Mouse (Mus musculus) layer of hippocampus, adult 18-20 months (tissue): ENCODE measurements around the gene Gm34653. TPM values are rescaled to one million over a fixed set of nuclear protein-coding genes. Genes with fewer than 3 reads are reported as not detected.
A peak's percentile ranks its signal among the peaks of the same experiment; 100 is the strongest.
"Not testable (repeated sequence)": the region's sequence is repeated elsewhere in the genome, so short reads cannot be mapped to it uniquely, and the experiment has no call there.

Experiments
- DNase-seq, 2 experiments: peaks; one replicate each; pipeline ENCODE4 v3.0.0; 2022; ENCODE audit warnings: low spot score in 2 of 2
- long read RNA-seq: library from polyadenylated mRNA; stranded (forward); transcript quantifications from one replicate; pipeline ENCODE4 v2.0.0, GENCODE M21; 2021
- total RNA-seq, 2 experiments: library from RNA; stranded (reverse); gene quantifications; 2 replicates each; pipeline ENCODE4 v1.2.3; 2021

Gene Gm34653
- not detected for total RNA-seq
- long read RNA-seq, result 0 reads

GRCm38 (mm10) chr2:34832766-34833457, at the start of gene Gm34653:
TSS of gene Gm34653 (plus strand) at chr2:34833007.
- DNase-seq, result not testable (repeated sequence)

GRCm38 (mm10) chr2:34783064-34784020, 49.5 kb upstream of the Gm34653 start:
- no peak for DNase-seq

- DNase-seq, result peak in 1 of 2 experiments; percentile 56
These were observed 48.7 kb upstream of the Gm34653 start for GRCm38 (mm10) chr2:34784085-34784484.

- DNase-seq, result no peak
These were observed 42.5 kb upstream of the Gm34653 start for GRCm38 (mm10) chr2:34790282-34790681.

- not testable (repeated sequence) for DNase-seq
These were observed 40.3 kb upstream of the Gm34653 start for GRCm38 (mm10) chr2:34792543-34792942.

GRCm38 (mm10) chr2:34794511-34794910, 38.3 kb upstream of the Gm34653 start:
- DNase-seq, result no peak

GRCm38 (mm10) chr2:34795426-34795825, 37.4 kb upstream of the Gm34653 start:
- no peak for DNase-seq

- peak; percentile 63 to 76 for DNase-seq
These were observed 33.2 kb upstream of the Gm34653 start, which contains the start of gene Rabepk for GRCm38 (mm10) chr2:34799357-34800256. TSS of gene Rabepk (minus strand) at chr2:34799912.

- no peak for DNase-seq
These were observed 32.4 kb upstream of the Gm34653 start for GRCm38 (mm10) chr2:34800371-34800770.

- peak; percentile 96 to 99 for DNase-seq
These were observed 31.0 kb upstream of the Gm34653 start for GRCm38 (mm10) chr2:34801516-34802482.

- peak in 1 of 2 experiments; percentile 38 for DNase-seq
These were observed 30.1 kb upstream of the Gm34653 start for GRCm38 (mm10) chr2:34802565-34803245.

GRCm38 (mm10) chr2:34803746-34804145, 29.1 kb upstream of the Gm34653 start:
- no peak for DNase-seq

- DNase-seq, result no peak
These were observed 28.6 kb upstream of the Gm34653 start for GRCm38 (mm10) chr2:34804172-34804571.

- DNase-seq, result no peak
These were observed 28.0 kb upstream of the Gm34653 start for GRCm38 (mm10) chr2:34804815-34805214.

GRCm38 (mm10) chr2:34805364-34805950, 27.4 kb upstream of the Gm34653 start:
- no peak for DNase-seq

- no peak for DNase-seq
These were observed 24.8 kb upstream of the Gm34653 start for GRCm38 (mm10) chr2:34808057-34808456.

GRCm38 (mm10) chr2:34809568-34809967, 23.2 kb upstream of the Gm34653 start:
- no peak for DNase-seq

- no peak for DNase-seq
These were observed 22.0 kb upstream of the Gm34653 start for GRCm38 (mm10) chr2:34810775-34811174.

GRCm38 (mm10) chr2:34812706-34813105, 20.1 kb upstream of the Gm34653 start:
- DNase-seq, result no peak
